Mouse (Mus musculus) cerebellum, adult 2 months (tissue): Measurements from ENCODE around the gene Wnt7b.

Source experiments
- CTCF ChIP-seq: fragments of 200-500 bp; IDR thresholded peaks from 2 replicates; pipeline ENCODE4 v1.5.1; 2011; ENCODE audit warnings: low read depth, mild to moderate bottlenecking, control low read depth, low read length, moderate library complexity, borderline replicate concordance; ENCODE audit not compliant: insufficient read depth
- POLR2A ChIP-seq: fragments of 200-500 bp; IDR thresholded peaks from 2 replicates; pipeline ENCODE4 v1.6.1; 2011; ENCODE audit warnings: low read length, control low read depth, borderline replicate concordance; ENCODE audit not compliant: insufficient read depth

GRCm38 (mm10) chr15:85592674-85593073 is 10.4 kb upstream of the Wnt7b start:
- TF ChIP-seq CTCF (no peak), POLR2A (no peak)
